Mouse (Mus musculus) kidney, embryonic 16.5 days (tissue): ENCODE measurements at regions not wholly inside any gene's neighbourhood (a gene's known extent, or its start where the extent isn't known, plus 50 kb on each side); places are given as distances from the start of the nearest gene placed in this dataset.
"Not testable (repeated sequence)": the region's sequence is repeated elsewhere in the genome, so short reads cannot be mapped to it uniquely, and the experiment has no call there.

Experiments
- ATAC-seq: fragments of 200-750 bp; cut with Nextera tagmentation; 2 replicates; pipeline ENCODE4 v1.8.0; 2017; ENCODE audit warnings: moderate TSS enrichment; ENCODE audit not compliant: low FRiP score, low TSS enrichment
- H3K27ac ChIP-seq: fragments of 300-500 bp; sonication (generic); 2 replicates; pipeline ENCODE4 v1.5.1; 2014; ENCODE audit warnings: low read length
- H3K27me3 ChIP-seq: fragments of 300-500 bp; sonication (generic); 2 replicates; pipeline ENCODE4 v1.6.1; 2014; ENCODE audit warnings: low read length, control low read depth, mixed read lengths; ENCODE audit not compliant: insufficient read depth
- H3K36me3 ChIP-seq: fragments of 300-500 bp; sonication (generic); 2 replicates; pipeline ENCODE4 v1.6.1; 2014; ENCODE audit warnings: low read length, control low read depth, mixed read lengths; ENCODE audit not compliant: insufficient read depth
- H3K4me1 ChIP-seq: fragments of 300-500 bp; sonication (generic); 2 replicates; pipeline ENCODE4 v1.6.1; 2014; ENCODE audit warnings: low read length, control low read depth, mixed read lengths; ENCODE audit not compliant: insufficient read depth
- H3K4me2 ChIP-seq: fragments of 300-500 bp; sonication (generic); replicated peaks from 2 replicates; pipeline ENCODE4 v1.6.1; 2014; ENCODE audit warnings: low read depth, low read length
- H3K4me3 ChIP-seq: fragments of 300-500 bp; sonication (generic); 2 replicates; pipeline ENCODE4 v1.5.1; 2014; ENCODE audit warnings: mild to moderate bottlenecking, low read length
- H3K9ac ChIP-seq: fragments of 300-500 bp; sonication (generic); replicated peaks from 2 replicates; pipeline ENCODE4 v1.6.1; 2014; ENCODE audit warnings: low read length
- H3K9me3 ChIP-seq: fragments of 300-500 bp; sonication (generic); 2 replicates; pipeline ENCODE4 v1.6.1; 2016; ENCODE audit warnings: low read length, control low read depth
- WGBS: fragments of 180-500 bp; shearing (Covaris S2); extraction: QIAGEN DNeasy Blood & Tissue Kit; methylation state at CpG from one replicate; pipeline ENCODE4 v1.1.7; 2014; 5-methylcytosine and 5-hydroxymethylcytosine counted together

- H3K36me3 ChIP-seq, result no peaks in the 10 kb centered on the region
- no peak overlapping the region for H3K4me2 ChIP-seq
- no peak for ATAC-seq
- H3K9me3 ChIP-seq, result no peaks in the 10 kb centered on the region
- no peak overlapping the region for H3K4me3 ChIP-seq
- 92% methylated on average over 1 of the region's 1 CpGs for WGBS
- no peaks in the 10 kb centered on the region for H3K27me3 ChIP-seq
- H3K4me1 ChIP-seq, result no peaks in the 10 kb centered on the region
- no peak overlapping the region for H3K27ac ChIP-seq
- no peak overlapping the region for H3K9ac ChIP-seq
Measured at GRCm38 (mm10) chr12:65379321-65379720, 154.0 kb downstream of the Wdr20rt start.

DNA sequence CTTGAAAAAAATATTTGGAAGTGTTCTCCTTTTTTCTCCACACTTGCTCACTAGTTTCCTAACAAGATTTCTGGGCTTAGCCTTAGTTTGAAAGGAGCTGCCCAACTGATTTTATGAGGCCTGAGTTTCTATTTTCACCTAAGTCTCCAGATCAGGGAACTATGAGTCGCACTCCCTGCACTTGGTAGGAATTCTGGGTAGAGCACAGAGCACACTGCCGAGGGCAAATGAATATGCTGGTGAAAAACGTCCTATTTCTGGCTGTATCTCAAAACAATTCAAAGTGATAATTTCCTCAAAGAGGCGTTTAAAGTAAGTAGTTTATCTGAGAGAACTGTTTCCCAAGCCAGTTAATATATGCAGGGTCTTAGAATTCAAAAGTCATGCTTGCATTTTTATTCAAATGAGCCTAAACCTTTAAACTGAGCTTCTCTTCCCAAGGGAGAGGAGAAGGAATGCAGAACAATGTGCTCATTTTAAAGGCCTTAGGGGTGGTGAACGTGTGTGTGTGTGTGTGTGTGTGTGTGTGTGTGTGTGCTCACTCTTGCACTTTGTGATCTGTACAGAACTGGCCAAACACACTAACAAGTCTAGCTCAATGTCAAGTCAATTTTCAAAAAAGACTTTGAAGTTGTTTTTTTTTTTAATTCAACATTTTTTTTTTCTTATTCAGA is 156.9 kb downstream of the Wdr20rt start:
- Histone ChIP-seq H3K9me3 (peaks cover 3% of the 10 kb centered on the region; the same call in 1 of the 2 replicates), H3K4me1 (no peaks in the 10 kb centered on the region), H3K27ac (no peak overlapping the region), H3K36me3 (no peaks in the 10 kb centered on the region), H3K4me3 (no peak overlapping the region), H3K27me3 (no peaks in the 10 kb centered on the region), H3K9ac (no peak overlapping the region), H3K4me2 (no peak overlapping the region)
- ATAC-seq, result no peak
- 47% methylated on average over 5 of the region's 5 CpGs for WGBS

DNA sequence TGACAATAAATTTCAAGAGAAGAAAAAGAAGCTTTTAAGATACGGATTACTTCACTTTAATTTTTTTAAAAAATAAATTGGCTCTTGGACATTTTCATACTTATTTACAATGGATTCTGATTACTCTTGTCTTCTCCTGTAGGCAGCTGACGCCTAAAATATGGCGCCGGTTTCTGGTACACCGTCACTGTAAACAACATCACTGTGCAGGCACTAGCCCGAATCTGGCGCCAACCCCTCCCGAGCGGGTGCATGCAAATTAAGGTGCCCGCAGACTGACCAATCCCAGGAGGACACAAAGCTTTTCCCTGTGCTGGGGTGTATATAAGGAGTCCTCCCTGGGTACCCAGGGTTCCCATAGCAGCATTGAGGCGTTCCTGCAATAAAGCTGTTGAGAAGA is 157.5 kb downstream of the Wdr20rt start:
- not testable (repeated sequence) for H3K27me3 ChIP-seq, H3K4me2 ChIP-seq, H3K9ac ChIP-seq, ATAC-seq, H3K36me3 ChIP-seq, H3K9me3 ChIP-seq, H3K4me3 ChIP-seq, H3K4me1 ChIP-seq, H3K27ac ChIP-seq
- 95% methylated on average over 11 of the region's 11 CpGs for whole genome bisulfite sequencing

DNA sequence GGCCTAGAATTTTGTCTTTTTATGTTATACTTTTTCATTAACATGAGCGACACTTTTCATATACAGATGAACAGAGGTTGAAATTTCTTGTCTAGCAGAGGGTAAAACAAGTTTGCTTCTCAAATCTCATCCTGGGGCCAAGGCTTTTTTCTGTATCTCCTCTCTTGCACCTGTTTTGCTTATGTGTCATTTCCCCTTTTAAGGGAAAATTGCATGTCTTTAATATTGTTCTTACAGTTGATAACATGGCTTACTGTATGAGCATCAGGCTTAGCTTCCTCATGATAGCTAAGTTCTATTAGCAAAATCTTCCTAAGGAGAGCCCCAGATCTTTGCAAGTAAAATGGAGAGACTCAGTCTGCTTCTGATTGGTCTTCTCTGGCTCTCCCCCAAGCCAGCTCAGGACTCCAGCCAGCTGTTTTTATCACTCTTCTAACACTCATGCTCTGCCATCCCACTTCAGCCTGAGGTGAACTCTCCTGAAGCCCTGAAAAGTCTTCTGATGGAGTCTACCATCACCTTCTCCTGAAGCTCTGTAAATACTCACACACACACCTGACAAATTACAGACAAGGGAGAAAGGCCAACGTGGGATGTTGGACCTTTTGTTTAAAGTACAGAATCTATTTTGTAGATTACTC is 160.8 kb downstream of the Wdr20rt start:
- H3K27me3 ChIP-seq, result no peaks in the 10 kb centered on the region
- no peak overlapping the region for H3K4me3 ChIP-seq
- no peak overlapping the region for H3K27ac ChIP-seq
- H3K9me3 ChIP-seq, result peaks cover 3% of the 10 kb centered on the region; the same call in 1 of the 2 replicates
- no peaks in the 10 kb centered on the region for H3K36me3 ChIP-seq
- no peak overlapping the region for H3K9ac ChIP-seq
- no peak overlapping the region for H3K4me2 ChIP-seq
- no peak for ATAC-seq
- no peaks in the 10 kb centered on the region for H3K4me1 ChIP-seq
- 84% methylated on average over 2 of the region's 2 CpGs for WGBS

- peaks cover 3% of the 10 kb centered on the region; the same call in 1 of the 2 replicates for H3K9me3 ChIP-seq
- no peak overlapping the region for H3K4me2 ChIP-seq
- H3K4me1 ChIP-seq, result no peaks in the 10 kb centered on the region
- no peak overlapping the region for H3K4me3 ChIP-seq
- no peak overlapping the region for H3K27ac ChIP-seq
- no peak for ATAC-seq
- no peak overlapping the region for H3K9ac ChIP-seq
- no peaks in the 10 kb centered on the region for H3K36me3 ChIP-seq
- no peaks in the 10 kb centered on the region for H3K27me3 ChIP-seq
Measured at GRCm38 (mm10) chr12:65387042-65387441, 161.7 kb downstream of the Wdr20rt start.

DNA sequence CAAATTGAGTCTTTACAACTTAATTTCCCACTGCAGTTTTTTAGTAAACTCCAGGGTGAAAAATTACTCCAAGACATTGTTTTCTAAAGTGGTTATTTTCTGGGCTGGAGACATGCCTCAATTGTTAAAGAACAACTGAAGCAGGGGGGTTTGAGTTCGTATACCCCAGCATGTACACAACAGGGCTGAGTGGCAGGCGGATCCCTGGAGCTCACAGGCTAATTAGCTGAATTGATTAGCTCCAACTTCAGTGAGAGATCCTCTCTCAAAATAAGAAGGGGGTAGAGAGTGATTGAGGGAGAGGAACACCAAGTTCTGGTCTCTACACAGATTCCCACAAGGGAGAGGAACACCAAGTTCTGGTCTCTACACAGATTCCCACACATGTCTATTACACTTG is 164.2 kb downstream of the Wdr20rt start:
- H3K27ac ChIP-seq, result no peak overlapping the region
- no peak overlapping the region for H3K9ac ChIP-seq
- H3K27me3 ChIP-seq, result no peaks in the 10 kb centered on the region
- 68% methylated on average over 2 of the region's 2 CpGs for WGBS
- H3K4me1 ChIP-seq, result no peaks in the 10 kb centered on the region
- no peak overlapping the region for H3K4me2 ChIP-seq
- no peak for ATAC-seq
- no peak overlapping the region for H3K4me3 ChIP-seq
- H3K36me3 ChIP-seq, result no peaks in the 10 kb centered on the region
- peaks cover 3% of the 10 kb centered on the region; the same call in 1 of the 2 replicates for H3K9me3 ChIP-seq

- Histone ChIP-seq H3K9me3 (peaks cover 2% of the 10 kb centered on the region; the same call in 1 of the 2 replicates), H3K4me1 (no peaks in the 10 kb centered on the region), H3K9ac (no peak overlapping the region), H3K27me3 (no peaks in the 10 kb centered on the region), H3K36me3 (no peaks in the 10 kb centered on the region), H3K4me3 (no peak overlapping the region), H3K4me2 (no peak overlapping the region), H3K27ac (no peak overlapping the region)
- WGBS, result 96% methylated on average over 6 of the region's 6 CpGs
- no peak for ATAC-seq
Measured at GRCm38 (mm10) chr12:65390330-65390729, 165.0 kb downstream of the Wdr20rt start.

GRCm38 (mm10) chr12:65401728-65402419 is 176.6 kb downstream of the Wdr20rt start:
- H3K4me1 ChIP-seq, result no peaks in the 10 kb centered on the region
- H3K4me3 ChIP-seq, result no peak overlapping the region
- H3K27ac ChIP-seq, result no peak overlapping the region
- H3K9me3 ChIP-seq, result no peaks in the 10 kb centered on the region
- no peak overlapping the region for H3K4me2 ChIP-seq
- no peaks in the 10 kb centered on the region for H3K36me3 ChIP-seq
- H3K9ac ChIP-seq, result no peak overlapping the region
- no peaks in the 10 kb centered on the region for H3K27me3 ChIP-seq
- ATAC-seq, result peak; percentile 90; the same call in 1 of the 2 replicates
- WGBS, result 48% methylated on average over 8 of the region's 8 CpGs

GRCm38 (mm10) chr12:65403124-65403523 is 177.8 kb downstream of the Wdr20rt start:
- Histone ChIP-seq H3K27ac (no peak overlapping the region), H3K4me2 (no peak overlapping the region), H3K27me3 (no peaks in the 10 kb centered on the region), H3K36me3 (no peaks in the 10 kb centered on the region), H3K9ac (no peak overlapping the region), H3K4me3 (no peak overlapping the region), H3K9me3 (no peaks in the 10 kb centered on the region), H3K4me1 (no peaks in the 10 kb centered on the region)
- 92% methylated on average over 2 of the region's 2 CpGs for WGBS
- ATAC-seq, result 0 out of 2 replicates have a peak, but pooled peaks have one; percentile 39
